Comparison of ENCODE assay signal across 9 mouse cellular contexts in genomic region chr2:158324531-158325190, GRCm38 (mm10). TPM values are rescaled to one million over a fixed set of nuclear protein-coding genes. Genes with fewer than 3 reads are reported as not detected.
A peak's percentile ranks its signal among the peaks of the same experiment; 100 is the strongest.
DNase-seq lines count a peak whose midpoint lies in the region; ATAC-seq and TF ChIP-seq lines count a peak whose summit lies in the region.
"Had no signal": no experiment of that assay in that cellular context is flagged by ENCODE, and none has a peak within 500 bp of the region (broad histone marks: within the 10 kb centered on the region; RNA-seq: fewer than 3 reads in every experiment).

No protein-coding gene starts in this region.

- H3K27me3 ChIP-seq in heart, embryonic 11.5 days (ENCODE audit: control insufficient read depth, insufficient read depth, low read length), result no peaks in the 10 kb centered on the region
- no peaks in the 10 kb centered on the region for H3K27me3 ChIP-seq in embryonic facial prominence, embryonic 13.5 days
- no peaks in the 10 kb centered on the region for H3K27me3 ChIP-seq in kidney, postnatal 0 days (ENCODE audit: insufficient read depth, low read length)
- H3K27me3 ChIP-seq in liver, postnatal 0 days (ENCODE audit: insufficient read depth, low read length), result no peaks in the 10 kb centered on the region

- TF ChIP-seq EP300 in liver, postnatal 0 days (IDR thresholded peaks at IDR 0.05; ENCODE audit: low read depth), result no peak

- in situ Hi-C loops in ES-E14 (cut with MboI; ENCODE audit: low sequenced_read_pairs in 2 of 2, unreplicated experiment in 2 of 2), result no loop called here

- H3K4me1 ChIP-seq in heart, embryonic 11.5 days (ENCODE audit: control insufficient read depth, insufficient read depth, low read length), result no peaks in the 10 kb centered on the region
- no peaks in the 10 kb centered on the region for H3K4me1 ChIP-seq in ES-E14 (ENCODE audit: control insufficient read depth in 2 of 2, insufficient read depth in 2 of 2, low read length in 2 of 2, poor library complexity in 1 of 2)
- H3K4me1 ChIP-seq in embryonic facial prominence, embryonic 13.5 days, result no peaks in the 10 kb centered on the region
- H3K4me1 ChIP-seq in kidney, postnatal 0 days (replicated peaks; ENCODE audit: insufficient read depth, low read length), result no peaks in the 10 kb centered on the region
- H3K4me1 ChIP-seq in liver, postnatal 0 days (ENCODE audit: insufficient read depth), result no peaks in the 10 kb centered on the region
- H3K4me1 ChIP-seq: megakaryocyte, embryonic 14.5 days had no signal

- no peaks in the 10 kb centered on the region for H3K9me3 ChIP-seq in heart, embryonic 11.5 days (replicated peaks; ENCODE audit: control insufficient read depth, low read length)
- no peaks in the 10 kb centered on the region for H3K9me3 ChIP-seq in ES-E14 (ENCODE audit: control insufficient read depth, insufficient read depth, low read depth, low read length)
- no peaks in the 10 kb centered on the region for H3K9me3 ChIP-seq in embryonic facial prominence, embryonic 13.5 days
- no peaks in the 10 kb centered on the region for H3K9me3 ChIP-seq in kidney, postnatal 0 days (replicated peaks; ENCODE audit: low read length)
- no peaks in the 10 kb centered on the region for H3K9me3 ChIP-seq in liver, postnatal 0 days (ENCODE audit: low read length)
- H3K9me3 ChIP-seq: megakaryocyte, embryonic 14.5 days had no signal

- peak; percentile 27 to 28 for DNase-seq in heart, adult 18-20 months
- DNase-seq in ES-E14 (ENCODE audit: low read depth, low spot score), result peak; percentile 24
- peak; percentile 63 for DNase-seq in kidney, postnatal 0 days (ENCODE audit: low spot score)
- peak; percentile 83 for DNase-seq in retina, postnatal 1 day
- DNase-seq in liver, postnatal 0 days, result no peak
- DNase-seq in spleen, postnatal 14 days (ENCODE audit: low spot score in 2 of 2), result no peak

- no peak for TF ChIP-seq CTCF in kidney, postnatal 0 days (IDR thresholded peaks at IDR 0.05; ENCODE audit: low read depth)
- no peak for TF ChIP-seq CTCF in liver, postnatal 0 days (IDR thresholded peaks at IDR 0.05; ENCODE audit: low read depth)

- no peak overlapping the region for H3K4me3 ChIP-seq in heart, embryonic 11.5 days (ENCODE audit: low read depth, low read length)
- peak overlapping the region in 1 of 2 experiments; percentile 27; a peak in 1 of 4 replicates for H3K4me3 ChIP-seq in ES-E14 (ENCODE audit: insufficient read depth in 1 of 2, low read depth in 1 of 2, low read length in 2 of 2, poor library complexity in 1 of 2, severe bottlenecking in 1 of 2)
- no peak overlapping the region for H3K4me3 ChIP-seq in embryonic facial prominence, embryonic 13.5 days
- no peak overlapping the region for H3K4me3 ChIP-seq in kidney, postnatal 0 days (replicated peaks; ENCODE audit: low read depth, low read length)
- H3K4me3 ChIP-seq in liver, postnatal 0 days (ENCODE audit: low read depth, low read length), result no peak overlapping the region
- H3K4me3 ChIP-seq: megakaryocyte, embryonic 14.5 days had no signal

- 55% methylated on average over 10 of the region's 10 CpGs for WGBS in heart, embryonic 11.5 days (ENCODE audit: insufficient replicate concordance)
- WGBS in embryonic facial prominence, embryonic 13.5 days, result 54% methylated on average over 10 of the region's 10 CpGs
- WGBS in kidney, postnatal 0 days, result 61% methylated on average over 10 of the region's 10 CpGs
- WGBS in liver, postnatal 0 days (ENCODE audit: insufficient replicate concordance), result 69% methylated on average over 10 of the region's 10 CpGs

- no peak overlapping the region for H3K9ac ChIP-seq in heart, embryonic 11.5 days (ENCODE audit: low read depth, low read length)
- no peak overlapping the region for H3K9ac ChIP-seq in ES-E14 (ENCODE audit: insufficient read depth, low read depth, low read length, poor library complexity, severe bottlenecking)
- no peak overlapping the region for H3K9ac ChIP-seq in embryonic facial prominence, embryonic 13.5 days
- no peak overlapping the region for H3K9ac ChIP-seq in kidney, postnatal 0 days (ENCODE audit: low read depth, low read length)
- no peak overlapping the region for H3K9ac ChIP-seq in liver, postnatal 0 days (replicated peaks)

- no peak overlapping the region for H3K4me2 ChIP-seq in heart, embryonic 11.5 days
- peak overlapping the region; percentile 7; the same call in 1 of the 2 replicates for H3K4me2 ChIP-seq in embryonic facial prominence, embryonic 13.5 days
- H3K4me2 ChIP-seq in kidney, postnatal 0 days (ENCODE audit: low read length), result no peak overlapping the region
- no peak overlapping the region for H3K4me2 ChIP-seq in liver, postnatal 0 days (ENCODE audit: low read depth, low read length)

- no peaks in the 10 kb centered on the region for H3K36me3 ChIP-seq in heart, embryonic 11.5 days (ENCODE audit: control insufficient read depth, insufficient read depth, low read length)
- H3K36me3 ChIP-seq in ES-E14 (ENCODE audit: control insufficient read depth, insufficient read depth, low read length, poor library complexity, severe bottlenecking), result no peaks in the 10 kb centered on the region
- H3K36me3 ChIP-seq in embryonic facial prominence, embryonic 13.5 days, result no peaks in the 10 kb centered on the region
- 0 out of 2 replicates have a peak, but pooled peaks cover 5% of the 10 kb centered on the region for H3K36me3 ChIP-seq in kidney, postnatal 0 days (ENCODE audit: insufficient read depth, low read length)
- H3K36me3 ChIP-seq in liver, postnatal 0 days (replicated peaks; ENCODE audit: insufficient read depth, low read length), result peaks cover 64% of the 10 kb centered on the region

- H3K27ac ChIP-seq in heart, embryonic 11.5 days (ENCODE audit: low read depth, low read length), result no peak overlapping the region
- no peak overlapping the region for H3K27ac ChIP-seq in ES-E14 (ENCODE audit: insufficient read depth, low read depth, low read length, poor library complexity, severe bottlenecking)
- no peak overlapping the region for H3K27ac ChIP-seq in embryonic facial prominence, embryonic 13.5 days
- H3K27ac ChIP-seq in kidney, postnatal 0 days, result no peak overlapping the region
- no peak overlapping the region for H3K27ac ChIP-seq in liver, postnatal 0 days (ENCODE audit: low read depth)

- no peak for ATAC-seq in heart, embryonic 11.5 days (replicated peaks; ENCODE audit: insufficient number of reproducible peaks, low FRiP score, low TSS enrichment)
- ATAC-seq in embryonic facial prominence, embryonic 13.5 days (ENCODE audit: insufficient number of reproducible peaks, insufficient read depth, low FRiP score, low TSS enrichment, low read depth), result no peak
- no peak for ATAC-seq in kidney, postnatal 0 days (replicated peaks; ENCODE audit: low FRiP score, low read depth)
- no peak for ATAC-seq in liver, postnatal 0 days

TF ChIP-seq in ES-E14, 5 proteins besides CTCF, POLR2A, EP300 and RAD21:
- TF ChIP-seq ZNF384 (IDR thresholded peaks at IDR 0.05; ENCODE audit: low read depth, low read length) (no peak), ZC3H11A (IDR thresholded peaks at IDR 0.05; ENCODE audit: borderline replicate concordance, low read depth, low read length) (no peak), HCFC1 (IDR thresholded peaks at IDR 0.05; ENCODE audit: borderline replicate concordance, insufficient read depth, low read length) (peak; percentile 90)
TF ChIP-seq in ES-E14: peak in this region for 1.

RNA-seq across cellular contexts. Expression of gene Lbp, which starts 18.4 kb away (rescaled TPM):
- 1 to 10 TPM; 6.2 to 7.0 TPM for total RNA-seq in heart, adult 18-20 months (2021)
- polyA plus RNA-seq in heart, embryonic 11.5 days (2014; fragmentation: Nextera tagmentation; extraction: Ambion mirVana), result 9.2 and 10.1 TPM in 2 replicates
- 0.18 and 0.32 TPM in 2 replicates for total RNA-seq in ES-E14 (2012; rRNA removed)
- 4.2 and 6.0 TPM in 2 replicates for polyA plus RNA-seq in embryonic facial prominence, embryonic 13.5 days (2015; fragmentation: Nextera tagmentation; extraction: Ambion mirVana)
- 32.1 and 34.6 TPM in 2 replicates for polyA plus RNA-seq in kidney, postnatal 0 days (2015; fragmentation: Nextera tagmentation; extraction: Ambion mirVana)
- 167 and 193 TPM in 2 replicates for polyA plus RNA-seq in liver, postnatal 0 days (2015; fragmentation: Nextera tagmentation; extraction: Ambion mirVana)

RNA-seq across cellular contexts. Expression of gene Snhg11, which starts 50.8 kb away (rescaled TPM):
- under 1 TPM; 0.15 to 0.26 TPM for total RNA-seq in heart, adult 18-20 months (2021)
- polyA plus RNA-seq in heart, embryonic 11.5 days (2014; fragmentation: Nextera tagmentation; extraction: Ambion mirVana), result 1.3 and 1.6 TPM in 2 replicates
- total RNA-seq in ES-E14 (2012; rRNA removed), result 15.9 and 25.2 TPM in 2 replicates
- polyA plus RNA-seq in embryonic facial prominence, embryonic 13.5 days (2015; fragmentation: Nextera tagmentation; extraction: Ambion mirVana), result 9.8 and 13.1 TPM in 2 replicates
- polyA plus RNA-seq in kidney, postnatal 0 days (2015; fragmentation: Nextera tagmentation; extraction: Ambion mirVana), result 2.9 and 3.5 TPM in 2 replicates
- 0.28 and 0.57 TPM in 2 replicates for polyA plus RNA-seq in liver, postnatal 0 days (2015; fragmentation: Nextera tagmentation; extraction: Ambion mirVana)

Comparison
In these comparisons a context has a peak if more than half of its experiments do, and no peak if none do; other contexts are left out.
1. DNase-seq: peak in heart, adult 18-20 months (2 of 2), ES-E14 (single experiment), kidney, postnatal 0 days (single experiment) and retina, postnatal 1 day (single experiment); none in liver, postnatal 0 days (single experiment) and spleen, postnatal 14 days (0 of 2).